Mouse (Mus musculus) liver, postnatal 0 days (tissue): ENCODE measurements at regions not wholly inside any gene's neighbourhood (a gene's known extent, or its start where the extent isn't known, plus 50 kb on each side); places are given as distances from the start of the nearest gene placed in this dataset.

Experiments
- CTCF ChIP-seq: sonication (generic); IDR thresholded peaks from 2 replicates; pipeline ENCODE4 v1.5.1; 2016; ENCODE audit warnings: antibody characterized with exemption, low read depth
- EP300 ChIP-seq: IDR thresholded peaks from 2 replicates; pipeline ENCODE4 v1.6.1; 2016; ENCODE audit warnings: antibody characterized with exemption, low read depth, mild to moderate bottlenecking

DNA sequence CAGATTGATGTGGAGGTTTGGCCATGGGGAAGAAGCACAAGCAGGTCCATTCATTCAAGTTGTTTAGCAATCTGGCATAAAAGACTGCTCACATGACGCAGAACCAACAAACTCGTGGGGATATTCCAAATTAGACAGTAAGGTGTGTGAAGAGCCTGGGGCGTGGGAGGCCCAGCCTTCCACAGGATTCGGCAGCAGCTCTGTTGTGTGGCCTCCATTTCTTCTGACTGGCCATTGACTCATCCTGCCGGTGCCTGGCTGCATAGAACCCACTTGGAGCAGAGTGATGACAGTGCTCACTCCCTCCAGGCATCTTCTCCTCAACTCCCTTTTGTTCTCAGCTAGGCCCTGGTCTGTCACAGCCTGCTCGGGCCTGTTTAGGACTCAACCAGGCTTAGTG, 91.6 kb upstream of the Irf2bp2 start:
- no peak for TF ChIP-seq CTCF
- no peak for TF ChIP-seq EP300
